Mouse (Mus musculus): ENCODE results near the gene Ciao1.
"Not testable (repeated sequence)": the region's sequence is repeated elsewhere in the genome, so short reads cannot be mapped to it uniquely, and the experiment has no call there.

Ciao1 gene

DNA sequence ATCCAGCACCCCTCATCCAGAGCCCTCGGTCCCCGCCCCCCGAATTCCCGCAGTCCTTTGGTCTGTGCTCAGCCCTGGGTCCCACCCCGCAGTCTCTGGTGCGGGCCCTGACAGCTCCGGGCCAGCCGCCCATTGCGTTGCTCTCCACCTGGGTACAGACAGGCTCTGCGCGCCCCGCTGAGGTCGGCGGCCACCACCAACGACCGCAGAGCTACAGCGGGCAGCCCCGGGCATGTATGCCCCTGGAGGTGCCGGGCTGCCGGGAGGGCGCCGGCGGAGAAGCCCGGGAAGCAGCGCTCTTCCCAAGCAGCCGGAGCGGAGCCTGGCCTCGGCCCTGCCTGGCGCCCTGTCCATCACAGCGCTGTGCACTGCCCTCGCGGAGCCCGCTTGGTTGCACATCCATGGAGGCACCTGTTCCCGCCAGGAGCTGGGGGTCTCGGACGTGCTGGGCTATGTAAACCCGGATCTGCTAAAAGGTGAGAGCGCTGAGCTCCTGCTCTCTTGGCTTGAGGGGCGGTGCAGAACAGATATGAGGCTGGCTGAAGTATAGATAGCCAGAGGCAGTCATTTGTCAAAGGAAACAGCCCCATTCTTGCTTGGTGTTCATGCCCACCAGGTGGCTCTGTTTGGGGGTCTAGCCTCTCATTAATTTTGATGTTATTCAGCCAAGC lies 853 bp upstream of the Ciao1 start:
- peak; percentile 48 for DNase-seq

DNA sequence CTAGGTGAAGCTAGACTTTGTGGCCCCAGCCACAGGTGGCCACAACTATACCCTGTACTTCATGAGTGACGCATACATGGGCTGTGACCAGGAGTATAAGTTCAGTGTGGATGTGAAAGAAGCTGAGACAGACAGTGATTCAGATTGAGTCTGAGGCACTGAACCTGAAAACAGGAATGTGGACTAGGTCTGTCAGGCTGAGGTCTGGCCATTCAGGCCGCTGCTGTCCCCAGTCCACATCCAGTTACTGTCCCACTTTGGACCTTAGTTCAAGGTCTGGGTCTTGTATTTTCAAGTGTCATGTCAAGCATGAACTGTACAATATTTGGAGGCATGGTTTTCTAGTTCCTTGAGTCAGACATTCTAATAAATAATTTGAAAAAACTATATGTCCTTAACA lies 7.6 kb downstream of the Ciao1 start:
- DNase-seq, result no peak

DNA sequence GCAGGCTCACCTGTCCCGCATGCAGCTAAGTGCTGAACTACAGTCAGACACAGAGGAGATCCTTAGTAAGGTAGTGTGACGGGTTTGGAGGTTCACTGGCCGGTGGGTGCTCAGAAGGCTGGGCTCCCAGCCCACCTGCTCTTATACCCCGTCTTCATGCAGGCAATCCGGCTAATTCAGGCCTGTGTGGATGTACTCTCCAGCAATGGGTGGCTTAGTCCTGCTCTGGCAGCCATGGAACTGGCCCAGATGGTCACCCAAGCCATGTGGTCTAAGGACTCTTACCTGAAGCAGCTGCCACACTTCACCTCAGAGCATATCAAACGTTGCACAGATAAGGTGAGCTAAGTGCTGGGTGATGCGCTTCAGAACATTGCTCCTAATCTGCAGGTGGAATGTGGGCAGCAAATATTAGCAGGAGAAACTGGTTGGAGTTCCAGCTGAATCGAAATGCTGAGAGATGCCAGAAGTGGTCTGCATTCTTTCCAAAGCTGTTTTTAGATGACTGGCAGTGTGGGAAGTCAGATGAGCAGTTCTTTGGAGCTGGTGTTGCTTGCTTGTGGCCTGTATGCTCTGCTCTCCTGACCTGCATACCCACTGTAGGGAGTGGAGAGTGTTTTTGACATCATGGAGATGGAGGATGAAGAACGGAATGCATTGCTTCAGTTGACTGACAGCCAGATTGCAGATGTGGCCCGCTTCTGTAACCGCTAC lies 9.6 kb downstream of the Ciao1 start:
- no peak for DNase-seq

DNA sequence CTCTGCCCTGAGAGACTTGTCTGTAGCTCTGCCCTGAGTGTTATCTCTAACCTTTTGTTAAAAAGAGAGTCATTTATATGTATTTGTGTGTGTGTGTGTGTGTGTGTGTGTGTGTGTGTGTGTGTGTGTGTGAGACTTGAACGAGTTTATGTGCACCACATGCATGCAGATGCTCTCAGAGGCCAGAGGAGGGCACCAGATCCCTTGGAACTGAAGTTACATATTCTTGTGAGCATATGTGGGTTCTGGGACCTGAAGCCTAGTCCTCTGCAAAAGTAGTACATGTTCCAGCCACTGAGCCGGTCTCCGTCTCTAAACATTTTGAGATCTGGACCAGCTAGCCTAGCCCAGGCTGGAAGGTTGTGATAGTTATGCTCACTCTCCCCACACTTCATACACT lies 22.4 kb downstream of the Ciao1 start:
- no peak for DNase-seq

DNA sequence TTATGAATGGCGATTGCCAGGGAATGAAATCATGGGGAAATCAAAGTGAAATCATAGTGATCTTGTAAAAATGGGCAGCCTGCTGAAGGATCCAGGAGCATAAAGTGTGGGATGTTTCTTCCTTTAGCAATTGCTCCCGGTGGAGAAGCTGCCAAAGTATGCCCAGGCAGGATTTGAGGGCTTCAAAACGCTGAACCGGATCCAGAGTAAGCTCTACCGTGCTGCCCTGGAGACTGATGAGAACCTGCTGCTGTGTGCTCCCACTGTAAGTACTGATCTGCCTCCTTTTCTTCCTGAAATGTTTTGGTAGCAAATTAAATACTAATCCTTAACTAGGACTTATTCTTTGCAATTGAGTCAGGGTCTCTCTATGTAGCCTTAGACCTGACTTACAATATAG lies 29.9 kb downstream of the Ciao1 start:
- DNase-seq, result no peak

DNA sequence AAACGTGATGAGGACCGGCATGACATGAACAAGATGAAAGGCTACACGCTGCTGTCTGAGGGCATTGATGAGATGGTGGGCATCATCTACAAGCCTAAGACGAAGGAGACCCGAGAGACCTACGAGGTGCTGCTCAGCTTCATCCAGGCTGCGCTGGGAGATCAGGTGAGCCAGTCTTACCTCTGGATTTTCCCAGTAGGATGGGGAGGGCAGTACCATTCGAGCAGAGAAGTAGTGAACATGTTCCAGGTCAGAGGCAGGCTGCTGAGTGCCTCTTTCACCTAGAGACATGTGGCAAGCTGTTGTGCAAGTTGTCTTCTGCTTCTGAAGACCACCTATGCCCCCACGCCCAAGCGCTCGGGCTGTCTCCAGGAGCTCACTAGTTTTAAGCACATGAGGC lies 36.9 kb downstream of the Ciao1 start:
- no peak for DNase-seq

DNA sequence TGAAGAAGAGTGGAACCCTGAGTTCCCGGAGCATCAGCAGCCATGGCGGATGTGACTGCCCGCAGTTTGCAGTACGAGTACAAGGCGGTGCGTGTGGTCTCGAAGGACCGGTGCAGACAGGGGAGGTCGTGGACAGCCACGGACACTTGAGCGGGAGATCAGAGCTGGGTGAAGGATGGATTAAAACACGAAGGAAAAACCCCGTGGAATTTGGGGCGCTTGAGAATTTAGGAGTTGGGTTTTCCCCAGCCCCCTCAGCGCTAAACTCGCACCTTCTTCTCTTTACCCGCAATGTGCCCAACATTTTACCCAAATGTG lies 39.2 kb downstream of the Ciao1 start:
- no peak for DNase-seq

DNA sequence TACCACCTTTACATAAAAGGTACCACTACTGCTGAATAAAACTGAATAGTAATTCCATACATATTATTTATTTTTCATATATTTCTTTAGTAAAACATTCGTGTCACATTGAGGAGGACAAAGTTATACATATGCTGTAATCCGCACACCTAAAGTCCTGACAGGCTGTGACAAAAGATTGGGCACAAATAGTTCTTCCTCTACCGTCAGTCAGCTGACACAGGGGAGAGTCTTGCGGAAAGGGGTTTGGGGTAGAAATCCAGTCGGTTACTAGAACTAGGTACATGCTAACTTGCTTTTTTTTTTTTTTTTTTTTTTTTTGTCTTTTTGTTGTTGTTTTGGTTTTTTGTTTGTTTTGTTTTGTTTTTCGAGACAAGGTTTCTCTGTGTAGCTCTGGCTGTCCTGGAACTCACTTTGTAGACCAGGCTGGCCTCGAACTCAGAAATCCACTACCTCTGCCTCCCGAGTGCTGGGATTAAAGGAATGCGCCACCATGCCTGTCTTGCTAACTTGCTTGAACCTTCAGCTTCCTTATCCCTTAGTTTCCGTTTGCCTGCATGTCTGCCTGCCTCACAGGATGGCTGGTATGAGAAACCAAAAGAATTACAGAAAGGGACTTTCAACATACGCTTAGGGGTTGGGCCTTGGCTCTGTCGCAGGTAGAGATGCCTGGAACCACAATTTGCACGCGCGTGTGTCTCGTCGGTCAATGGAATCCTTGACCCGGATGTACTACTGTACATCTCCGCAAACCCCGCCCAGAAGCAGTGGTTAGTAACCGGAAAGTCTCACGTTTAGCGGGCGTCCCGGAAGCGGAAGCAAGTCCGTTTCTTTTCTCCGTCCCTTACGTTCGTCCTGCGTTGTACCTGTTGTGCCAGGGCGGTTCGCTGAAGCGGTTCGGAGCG lies 39.8 kb downstream of the Ciao1 start, which contains the start of the genes 1810024B03Rik and Snrnp200:
Gene 1810024B03Rik (minus strand): TSS at position 734 of the 905 bp plus-strand sequence.
Gene Snrnp200 (plus strand): TSS at position 840 of the 905 bp plus-strand sequence.
- peak; percentile 94 for DNase-seq

DNA sequence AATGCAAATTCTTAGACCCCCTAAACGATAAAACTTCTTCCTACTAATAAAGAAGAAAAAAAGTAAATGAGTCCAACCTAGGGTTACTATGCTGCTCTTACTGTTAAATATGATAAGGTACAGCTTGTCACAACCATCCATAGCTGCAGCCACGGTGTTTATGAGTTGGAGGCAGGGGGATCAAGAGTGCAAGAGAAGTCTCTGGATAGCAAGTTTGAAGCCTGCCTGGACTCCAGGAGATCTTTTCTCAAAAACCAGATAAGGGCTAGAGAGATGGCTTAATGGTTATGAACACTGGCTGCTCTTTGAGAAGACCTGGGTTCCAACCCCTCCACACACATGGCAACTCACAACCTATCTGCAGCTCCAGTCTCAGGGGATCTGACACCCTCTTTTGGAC lies 40.7 kb downstream of the Ciao1 start:
- DNase-seq, result no peak

DNA sequence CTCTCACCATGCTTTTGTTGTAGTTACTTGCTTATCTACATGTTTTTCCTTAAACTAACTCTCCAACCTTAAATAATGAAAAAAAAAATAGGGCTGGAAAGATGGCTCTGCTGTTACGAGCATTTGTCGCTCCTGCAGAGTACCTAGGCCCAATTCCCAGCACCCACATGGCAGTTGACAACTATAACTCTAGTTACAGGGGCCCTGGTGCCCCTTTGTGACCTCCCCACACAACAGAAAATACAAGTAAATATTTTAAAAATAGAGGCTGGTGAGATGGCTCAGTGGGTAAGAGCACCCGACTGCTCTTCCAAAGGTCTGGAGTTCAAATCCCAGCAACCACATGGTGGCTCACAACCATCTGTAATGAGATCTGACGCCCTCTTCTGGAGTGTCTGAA lies 41.7 kb downstream of the Ciao1 start:
- not testable (repeated sequence) for DNase-seq

DNA sequence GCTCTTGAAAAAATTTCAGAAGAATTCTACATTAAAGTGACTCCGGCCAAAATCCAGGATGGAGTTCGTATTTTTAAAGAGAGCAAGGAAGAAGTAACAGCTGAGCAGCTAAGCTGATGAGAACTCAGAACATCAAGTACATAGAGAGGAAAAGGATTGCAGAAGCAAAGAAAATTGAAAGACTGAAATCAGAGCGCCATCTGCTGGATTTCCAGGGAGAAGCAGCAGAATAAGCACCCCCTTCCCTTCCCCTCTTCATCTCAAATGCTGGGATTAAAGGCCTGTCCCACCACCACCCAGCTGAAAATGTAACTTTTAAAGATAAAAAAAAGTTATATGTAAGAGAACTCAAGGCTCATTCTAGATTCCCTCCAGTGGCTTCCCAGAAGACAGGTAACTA lies 42.7 kb downstream of the Ciao1 start:
- peak; percentile 59 for DNase-seq

All from kidney, adult 18-20 months (tissue).